Mouse (Mus musculus) frontal cortex, postnatal 10 days (tissue): Measurements from ENCODE around the gene Rab11fip3.
A peak's percentile ranks its signal among the peaks of the same experiment; 100 is the strongest.

Experiments
- DNase-seq, 2 experiments: peaks; one replicate each; pipeline ENCODE4 v3.0.0; 2022; ENCODE audit warnings: low spot score in 2 of 2, mixed read lengths in 1 of 2

The Rab11fip3 gene

DNA sequence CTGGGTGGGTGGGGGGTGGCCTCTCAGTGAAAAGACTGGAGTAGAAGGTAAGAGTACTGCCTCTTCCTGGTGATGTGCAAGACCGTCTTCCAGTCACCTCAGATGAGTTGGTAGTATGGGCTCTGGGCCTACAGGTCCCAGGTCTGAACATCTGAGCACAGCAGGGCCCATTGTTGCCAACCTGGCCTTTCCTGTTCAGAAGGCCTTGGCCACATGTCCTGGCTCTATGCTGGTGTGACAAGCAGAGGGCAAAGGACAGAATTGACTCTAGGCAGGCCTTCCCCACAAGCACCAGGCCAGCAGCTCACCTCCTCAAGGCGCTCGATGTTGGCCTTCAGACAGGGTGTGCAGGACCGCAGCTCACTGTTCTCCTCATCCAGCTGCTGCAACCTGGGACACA is 77.1 kb downstream of the Rab11fip3 start:
- no peak for DNase-seq

DNA sequence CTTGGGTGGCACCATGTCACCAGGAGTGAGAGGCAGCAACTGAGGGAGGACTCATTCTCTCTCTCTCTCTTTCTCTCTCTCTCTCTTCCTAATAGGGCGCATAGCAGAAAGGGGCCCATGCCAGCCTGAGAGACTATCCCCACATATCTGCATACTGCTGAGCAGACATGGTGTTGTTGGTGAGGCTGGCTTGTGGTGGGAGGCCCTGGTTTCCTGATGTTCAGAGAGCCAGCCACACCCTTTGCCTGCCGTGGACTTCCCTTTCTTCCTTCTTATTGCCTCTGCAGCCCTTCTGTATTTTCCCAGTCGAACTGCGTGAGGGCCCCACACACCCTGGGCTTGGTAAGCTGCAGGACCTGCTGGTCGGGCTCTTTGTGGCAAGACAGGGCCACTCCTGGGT is 79.0 kb downstream of the Rab11fip3 start:
- no peak for DNase-seq

DNA sequence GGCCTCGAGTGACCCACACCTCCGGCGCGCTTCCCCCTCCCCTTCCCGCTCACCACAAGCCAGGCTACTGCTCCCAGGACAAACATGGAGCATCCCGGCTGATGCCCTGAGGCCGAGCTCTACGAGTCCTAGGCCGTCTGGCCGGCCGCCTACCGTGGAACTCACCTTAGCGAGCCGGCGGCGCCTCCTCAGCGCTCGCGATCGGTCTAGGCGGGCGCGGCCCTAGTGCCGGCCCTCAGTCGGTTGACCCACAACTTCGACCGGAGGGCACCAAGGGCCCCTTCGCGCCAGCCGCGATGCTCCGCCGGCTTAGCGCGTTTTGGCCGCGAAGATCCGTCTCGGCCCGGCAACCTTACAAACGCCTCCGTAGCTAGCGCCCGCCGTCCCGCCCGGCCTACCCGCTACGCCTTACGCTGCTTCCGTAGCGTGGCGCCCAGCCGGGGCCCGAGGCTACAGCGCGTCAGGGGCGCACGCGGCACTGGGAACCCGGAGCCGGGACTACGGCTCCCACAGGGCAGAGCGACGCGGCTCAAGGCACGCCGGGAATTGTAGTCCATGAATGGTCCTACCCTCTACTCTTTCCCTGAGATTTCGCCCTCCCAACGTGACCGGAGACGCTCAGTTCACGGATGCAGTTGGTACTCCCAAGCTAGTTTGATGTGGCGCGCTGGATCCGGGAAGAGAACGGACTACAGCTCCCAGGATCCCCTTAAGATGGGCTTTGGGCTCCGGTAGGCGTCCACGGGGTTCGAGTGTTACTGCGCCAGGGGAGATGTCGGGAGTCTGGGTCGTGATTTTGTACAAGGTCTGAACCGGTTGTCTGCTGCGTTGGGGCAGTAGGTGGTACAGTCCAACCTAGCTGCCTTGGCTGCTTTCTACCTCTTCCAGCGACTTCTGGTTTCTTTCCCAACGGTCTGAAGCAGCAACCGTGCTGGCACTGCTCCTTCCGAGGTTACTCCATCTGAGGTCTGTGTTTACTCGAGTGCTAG is 83.8 kb downstream of the Rab11fip3 start, which contains the start of gene Capn15:
Gene Capn15 (minus strand): TSS at position 491 of the 989 bp plus-strand sequence.
- DNase-seq: peak; percentile 93

DNA sequence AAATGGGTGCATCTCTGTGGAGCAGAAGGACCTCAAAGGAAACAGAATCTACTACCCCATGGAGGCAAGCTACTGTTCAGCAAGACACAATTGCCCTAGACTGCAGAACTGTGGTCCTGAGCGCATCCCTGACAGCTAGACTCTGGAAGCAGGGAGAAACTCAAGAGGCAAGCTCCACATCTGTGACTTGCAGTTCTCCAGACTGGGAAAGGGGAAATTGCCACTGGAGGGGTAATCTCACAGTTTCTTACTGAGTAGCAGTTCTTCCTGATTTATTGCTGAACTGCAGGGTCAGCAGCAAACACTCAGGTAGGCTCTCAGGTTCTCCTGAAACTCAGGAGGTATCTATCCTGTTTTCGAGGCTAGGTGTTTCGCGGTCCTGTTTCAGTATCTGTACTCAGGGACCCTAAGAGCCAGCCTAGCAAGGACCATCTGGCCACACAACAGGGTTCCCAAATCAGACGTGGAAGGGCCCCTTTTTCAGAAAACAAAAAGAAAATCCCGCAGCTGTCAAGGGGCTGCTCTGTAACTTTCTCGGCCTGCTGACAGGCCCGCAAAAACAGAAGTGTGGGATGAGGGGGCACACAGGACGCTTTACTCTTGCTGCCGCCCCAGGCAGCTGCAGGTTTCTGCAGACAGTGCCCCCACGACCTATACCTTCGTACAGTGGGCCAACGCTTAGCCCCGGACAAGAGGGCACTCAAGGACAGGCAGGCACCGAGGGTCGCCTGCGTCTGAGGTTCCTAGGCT is 84.6 kb downstream of the Rab11fip3 start:
- DNase-seq: no peak

DNA sequence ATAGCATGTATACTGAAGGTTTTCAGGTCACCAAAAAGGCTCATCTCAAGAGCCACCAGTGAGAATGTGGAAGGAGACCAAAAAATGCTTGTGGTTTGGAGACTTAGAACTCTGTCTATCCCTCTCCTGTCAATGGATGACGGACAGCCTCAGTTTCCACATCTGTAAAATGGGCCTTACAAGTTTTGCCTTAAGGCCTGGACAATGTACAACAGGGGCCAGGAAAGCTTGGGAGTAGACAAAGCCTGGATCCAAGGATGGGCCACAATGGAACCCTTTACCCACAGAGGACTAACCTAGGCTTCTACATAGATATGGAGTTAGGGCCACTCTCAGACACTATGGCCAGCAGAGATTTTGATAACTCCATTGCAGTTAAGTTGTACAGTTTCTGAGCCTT is 85.3 kb downstream of the Rab11fip3 start:
- no peak for DNase-seq

DNA sequence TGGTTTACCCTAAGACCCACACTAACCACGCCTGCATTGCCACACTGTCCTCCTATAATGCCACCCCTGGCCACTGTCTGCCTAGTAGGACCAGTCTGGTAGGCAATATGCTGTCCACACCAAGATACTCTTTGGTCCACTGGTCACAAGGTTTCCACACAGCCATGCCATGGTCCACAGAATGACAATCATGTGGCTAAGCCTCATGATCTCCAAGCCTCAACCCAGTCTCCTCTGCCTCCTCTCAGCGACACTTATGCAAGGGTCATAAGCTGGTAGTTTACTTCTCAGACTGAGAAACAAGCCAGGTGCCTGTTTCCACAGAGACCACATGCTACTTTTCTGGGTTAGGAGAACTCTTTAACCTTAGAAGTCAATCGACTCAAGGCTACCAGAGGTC is 86.4 kb downstream of the Rab11fip3 start:
- DNase-seq: no peak

DNA sequence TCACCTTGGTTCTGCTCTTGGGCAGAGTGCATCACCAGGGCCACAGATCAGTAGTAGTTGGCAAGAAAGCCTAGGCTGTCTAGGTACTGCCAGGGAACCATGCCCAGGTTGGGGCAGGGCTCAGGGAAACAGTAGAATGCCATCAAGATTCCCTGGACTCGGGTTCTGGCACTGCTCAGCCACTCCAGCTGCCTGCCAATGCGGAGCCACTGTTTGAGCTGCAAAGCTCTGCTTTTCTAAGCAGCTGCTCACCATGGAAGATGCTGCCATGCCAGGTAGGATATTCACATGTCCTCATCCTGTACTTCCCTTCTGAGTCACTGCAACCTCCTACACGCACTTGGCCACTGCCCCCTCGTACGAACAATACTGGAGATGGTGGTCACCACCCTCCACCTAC is 88.5 kb downstream of the Rab11fip3 start:
- no peak for DNase-seq

DNA sequence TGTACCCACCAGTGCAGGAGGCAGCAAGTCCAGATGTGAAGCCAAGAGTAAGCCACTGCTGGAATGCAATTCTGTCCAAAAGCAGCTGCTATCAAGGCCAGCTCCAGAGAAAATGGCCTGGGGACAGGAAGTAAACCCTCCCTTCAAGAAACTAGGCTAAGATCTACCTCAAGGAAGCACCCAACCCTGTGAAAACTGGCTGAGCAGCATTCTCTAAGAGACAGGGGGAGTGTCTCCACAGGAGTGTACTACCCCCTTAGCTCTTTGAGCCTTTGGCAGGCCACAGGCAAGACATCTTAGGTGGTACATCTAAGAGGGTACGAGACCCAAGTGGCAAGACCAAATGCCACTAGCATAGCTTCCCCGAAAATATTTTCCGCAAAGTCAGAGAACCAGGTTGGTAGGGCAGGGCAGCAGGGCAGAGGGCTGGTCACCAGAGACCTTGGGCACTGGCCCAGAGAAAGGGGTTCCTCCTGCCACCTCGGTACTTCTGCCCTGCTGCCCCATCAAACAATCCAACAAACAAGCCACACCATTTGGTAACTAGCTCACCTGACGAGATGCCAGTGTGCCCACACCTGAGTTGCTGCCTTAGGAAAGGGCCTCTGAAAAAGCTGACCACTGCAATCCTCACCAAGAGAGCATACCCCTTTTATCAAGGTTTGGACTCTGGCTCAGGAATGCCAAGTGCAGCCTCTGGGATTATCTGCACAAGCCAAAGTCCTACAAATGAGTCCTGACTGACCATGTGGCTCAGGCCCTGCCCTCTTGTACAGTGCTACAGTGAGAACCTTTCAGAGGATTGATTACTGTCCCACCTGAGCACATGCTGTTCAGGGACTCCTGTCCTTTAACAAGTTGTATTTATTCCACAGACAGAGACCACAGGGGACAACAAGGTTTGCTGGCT is 89.3 kb downstream of the Rab11fip3 start:
- DNase-seq: no peak

DNA sequence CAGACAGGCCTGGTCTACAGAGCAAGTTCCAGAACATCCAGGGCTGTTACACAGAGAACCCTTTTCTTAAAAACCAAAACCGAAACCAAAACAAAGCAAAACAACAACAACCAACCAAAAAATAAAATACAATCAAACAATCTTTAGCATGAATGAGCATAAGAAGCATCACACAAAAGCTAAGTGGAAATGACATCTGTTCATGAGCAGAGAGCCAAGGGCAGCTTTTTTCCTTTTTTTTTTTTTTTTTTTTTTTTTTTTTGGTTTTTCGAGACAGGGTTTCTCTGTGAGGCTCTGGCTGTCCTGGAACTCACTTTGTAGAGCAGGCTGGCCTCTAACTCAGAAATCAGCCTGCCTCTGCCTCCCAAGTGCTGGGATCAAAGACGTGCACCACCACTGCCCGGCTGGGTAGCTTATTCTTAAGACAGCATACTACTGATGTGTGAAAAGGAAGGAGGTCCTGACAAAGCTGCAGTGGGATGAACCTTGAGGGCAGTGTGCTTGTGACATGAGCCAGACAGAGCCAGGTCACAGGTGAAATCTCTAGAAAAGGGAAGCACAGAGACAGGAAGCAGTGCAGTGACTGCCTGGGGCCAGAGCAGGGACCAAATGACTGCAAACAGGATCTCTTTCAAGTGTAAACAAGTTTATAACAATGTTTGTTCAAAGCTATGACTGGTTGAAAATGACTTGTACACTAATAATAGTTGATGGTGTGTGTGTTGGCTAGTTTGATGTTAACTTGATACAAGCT is 98.2 kb downstream of the Rab11fip3 start:
- DNase-seq: no peak

DNA sequence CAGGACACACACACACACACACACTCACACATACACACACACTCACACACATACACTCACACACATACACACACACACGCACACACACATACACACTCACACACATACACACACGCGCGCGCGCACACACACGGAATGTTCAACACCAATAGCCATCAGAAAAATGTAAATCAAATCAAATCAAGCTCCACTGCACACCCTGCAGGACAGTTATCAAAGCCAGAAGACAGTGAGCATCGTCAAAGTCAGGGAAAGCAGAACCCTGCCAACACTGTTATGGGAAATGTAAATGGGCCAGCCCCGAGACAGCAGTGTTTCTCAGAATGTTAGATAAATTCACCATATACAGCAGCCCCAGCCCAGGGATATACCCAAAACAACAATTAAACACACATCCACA is 98.9 kb downstream of the Rab11fip3 start:
- no peak for DNase-seq

DNA sequence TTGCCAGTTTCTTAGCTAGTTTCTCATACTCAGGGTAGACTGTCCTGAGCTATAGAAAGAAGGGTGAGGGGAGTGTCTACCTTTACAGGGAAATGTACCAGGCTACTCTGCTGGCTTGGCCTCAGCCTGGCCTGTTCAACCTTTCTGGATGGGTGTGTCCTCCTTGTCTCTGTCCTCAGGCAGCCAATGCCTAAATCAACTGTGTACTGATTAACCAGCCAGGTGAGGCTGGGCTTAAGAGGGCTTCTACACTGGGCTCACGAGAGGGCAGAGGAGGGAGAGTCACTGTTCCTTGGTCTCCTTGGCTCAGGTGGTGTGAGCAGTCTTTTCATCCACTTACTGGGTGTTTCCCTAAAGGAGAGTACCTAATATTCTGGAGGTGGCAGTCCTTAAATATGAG is 101.2 kb downstream of the Rab11fip3 start:
- DNase-seq: no peak

DNA sequence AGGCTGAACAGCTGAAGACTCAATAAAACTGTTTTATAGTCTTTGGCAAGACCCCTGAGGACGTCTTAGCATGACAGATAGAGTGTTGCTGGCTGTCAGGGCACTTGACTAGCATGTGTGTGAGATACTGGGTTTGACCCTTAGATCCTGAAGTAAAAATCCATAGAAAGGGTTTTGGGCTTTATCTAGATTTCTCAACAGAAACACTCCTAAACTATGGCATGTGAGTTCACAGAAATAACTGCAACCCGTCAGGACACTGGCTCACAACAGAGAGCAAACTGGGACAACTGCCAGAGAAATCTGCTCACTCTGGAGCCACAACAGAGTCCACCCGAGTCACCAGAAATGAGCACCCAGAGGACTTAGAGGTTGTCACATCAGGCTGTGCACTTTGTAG is 101.7 kb downstream of the Rab11fip3 start:
- no peak for DNase-seq

DNA sequence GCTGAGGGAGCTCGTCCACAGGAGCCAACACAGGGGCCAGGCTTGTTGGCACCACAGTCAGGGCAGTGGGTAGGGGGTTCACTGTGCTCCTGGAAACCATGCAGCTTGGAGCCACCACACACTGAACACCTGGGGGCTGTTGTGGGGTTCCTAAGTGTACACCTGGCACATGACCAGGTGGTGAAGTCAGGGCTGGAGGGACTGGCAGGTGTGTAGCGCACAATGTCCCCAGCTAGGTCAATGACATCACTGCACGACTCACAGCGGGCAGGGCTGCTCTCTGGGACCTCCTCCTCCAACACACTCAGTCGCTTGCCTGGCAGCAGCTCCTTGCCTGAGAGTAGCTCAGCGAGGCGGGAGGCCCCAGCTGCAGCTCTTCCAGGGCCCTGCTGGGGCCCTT is 105.1 kb downstream of the Rab11fip3 start:
- no peak for DNase-seq

DNA sequence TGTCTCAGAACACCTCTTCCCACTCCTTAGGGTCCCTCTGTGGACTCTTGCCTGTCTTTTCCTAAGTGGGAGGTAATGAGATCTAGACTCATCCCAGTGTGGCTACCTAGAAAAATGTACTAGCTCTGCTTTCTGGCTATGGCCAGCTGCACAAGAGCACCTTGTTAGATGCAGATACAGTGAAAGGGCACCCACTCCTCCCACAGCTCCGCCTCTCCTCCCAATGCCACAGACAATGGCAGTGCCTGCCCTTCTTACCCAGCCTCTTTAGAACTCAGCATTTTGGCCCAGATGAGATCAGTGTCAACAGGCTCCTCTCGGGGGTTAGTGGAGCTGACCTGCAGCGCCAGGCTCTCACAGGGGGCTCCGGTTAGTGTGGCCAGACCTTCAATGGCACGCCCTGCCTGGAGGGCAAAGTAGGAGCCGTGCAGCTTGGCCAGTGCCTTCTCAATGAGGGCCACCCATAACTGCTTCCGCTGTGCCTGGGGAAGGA is 106.9 kb downstream of the Rab11fip3 start:
- no peak for DNase-seq

DNA sequence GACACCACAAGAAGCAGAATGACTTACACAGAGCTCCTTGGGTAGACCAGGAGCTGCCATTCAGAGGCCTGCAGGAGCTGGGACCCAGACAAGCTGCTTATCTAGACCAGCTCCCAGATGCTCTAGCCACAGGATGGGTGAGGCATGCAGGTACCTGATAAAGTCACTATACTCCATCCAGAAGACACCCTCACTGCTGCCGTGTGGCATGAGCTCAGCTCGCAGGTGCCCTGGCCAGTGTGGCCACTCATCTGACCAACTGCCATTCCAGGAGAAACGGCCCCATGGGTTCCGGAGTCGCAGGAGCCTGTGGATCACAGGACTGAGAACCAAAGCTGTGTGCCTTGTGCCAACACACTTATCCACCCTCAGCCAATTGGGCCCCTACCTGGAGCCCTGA is 107.8 kb downstream of the Rab11fip3 start:
- DNase-seq: no peak

DNA sequence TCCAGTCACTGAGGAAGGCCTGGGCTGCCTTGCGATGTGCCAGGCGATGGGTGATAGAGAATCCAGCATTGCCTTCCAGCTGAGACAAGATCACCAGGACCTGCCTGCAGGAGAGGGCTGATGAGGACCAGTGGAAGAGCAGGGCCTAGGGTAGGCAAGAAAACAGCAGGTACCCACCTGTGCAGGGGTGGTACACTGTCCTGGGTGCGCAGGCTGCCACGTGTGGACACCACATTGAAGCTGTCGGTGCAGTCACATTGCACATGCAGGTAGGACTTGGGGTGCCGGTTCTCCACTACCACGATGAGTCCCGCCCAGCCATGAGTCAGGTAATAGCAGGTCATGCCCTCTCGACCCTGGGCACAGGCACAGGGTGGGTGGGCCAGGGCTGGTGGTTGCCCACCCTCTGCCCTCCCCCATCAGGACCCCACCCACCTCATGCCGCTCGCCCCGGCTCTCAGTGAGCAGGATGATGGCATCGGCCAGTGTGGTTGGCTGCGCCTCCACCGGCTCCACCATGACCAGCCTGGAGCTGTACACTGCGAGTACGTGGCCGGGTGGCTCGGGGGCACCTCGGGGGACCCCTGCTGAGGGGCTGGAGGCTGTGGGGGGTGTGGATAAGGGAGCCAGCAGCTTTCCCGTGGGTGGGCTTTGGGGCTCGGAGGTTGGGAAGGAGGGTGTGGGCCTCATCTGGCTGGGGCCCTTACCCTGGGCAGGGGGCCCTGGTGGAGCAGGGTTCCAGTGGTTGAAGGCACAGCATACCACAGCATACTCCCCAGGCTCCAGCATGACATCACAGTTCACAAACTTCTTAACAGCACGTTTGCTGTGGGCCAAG is 109.5 kb downstream of the Rab11fip3 start:
- DNase-seq: no peak

DNA sequence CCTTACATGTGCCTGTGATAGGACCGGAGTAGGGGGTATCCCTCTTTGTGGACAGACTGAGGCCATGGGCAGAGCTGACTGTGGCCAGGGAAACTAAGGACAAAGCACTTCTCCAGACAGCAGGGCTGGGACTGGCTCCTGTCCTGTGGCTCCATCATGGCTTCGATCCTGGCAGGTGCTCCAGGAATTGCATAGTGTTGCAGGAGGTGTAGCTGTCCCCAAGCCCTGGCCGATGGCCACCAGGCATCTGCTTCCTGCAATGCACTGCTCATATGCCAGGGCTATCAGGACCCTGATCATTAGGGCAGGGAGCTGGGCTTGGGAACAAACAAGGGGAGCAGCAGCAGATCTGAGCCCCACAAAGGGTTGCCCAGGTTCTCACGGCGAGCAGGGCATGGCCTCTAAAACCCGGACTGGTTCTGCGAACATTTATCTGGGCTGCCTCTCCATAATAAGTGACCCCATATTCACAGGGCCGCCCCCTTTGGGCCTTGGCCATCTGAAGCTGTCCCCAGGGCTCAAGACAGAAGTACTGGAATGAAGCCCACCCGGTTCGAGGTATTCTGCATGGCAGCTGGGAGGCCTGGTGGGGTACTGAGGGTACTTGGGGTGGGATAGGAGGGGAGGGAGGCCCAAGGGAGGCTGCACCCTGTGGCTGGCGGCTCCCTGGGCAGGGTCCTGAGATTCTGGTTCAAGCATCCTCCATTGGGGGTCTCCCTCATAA is 110.4 kb downstream of the Rab11fip3 start:
- DNase-seq: no peak

DNA sequence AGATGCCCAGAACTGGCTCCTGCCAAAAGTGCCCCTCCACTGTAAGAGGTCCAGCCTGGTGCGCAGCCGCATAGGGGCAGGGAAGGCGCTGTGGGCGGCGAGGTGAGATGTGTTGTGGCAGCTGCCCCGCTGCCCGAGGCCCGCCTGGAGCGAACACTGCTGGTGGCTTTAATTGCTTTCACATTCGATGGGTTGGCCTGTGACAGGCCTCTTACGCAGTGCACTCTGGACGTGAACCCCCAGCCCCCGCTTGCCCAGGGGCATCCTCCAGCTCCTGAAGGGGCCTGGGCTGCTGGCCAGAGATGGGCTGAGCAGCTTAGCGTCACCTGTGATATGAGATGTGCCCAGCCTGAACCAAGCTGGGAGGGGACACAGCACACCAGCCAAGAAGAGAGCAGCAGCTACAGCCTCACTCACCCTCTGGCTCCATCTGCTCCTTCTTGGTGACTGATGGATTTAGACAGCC is 111.7 kb downstream of the Rab11fip3 start:
- no peak for DNase-seq

DNA sequence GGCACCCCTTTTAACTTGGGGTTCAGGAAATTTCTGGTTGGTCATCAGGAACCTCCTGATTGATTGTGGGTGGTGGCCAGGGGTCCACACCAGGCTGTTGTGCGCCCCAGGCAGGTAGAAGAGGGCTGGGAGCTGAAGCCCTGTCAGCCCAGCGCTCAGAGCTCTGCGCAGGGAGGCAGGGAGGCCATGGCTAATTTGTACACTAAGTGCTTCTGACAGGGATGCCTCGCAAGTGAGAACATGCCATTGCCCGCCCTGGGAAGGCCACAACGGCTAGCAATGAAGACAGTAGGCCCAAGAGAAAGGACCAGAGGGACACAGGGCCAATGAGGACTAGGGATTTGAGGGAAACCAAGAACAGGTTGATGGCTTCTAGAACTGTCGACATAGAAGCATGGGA is 112.7 kb downstream of the Rab11fip3 start:
- DNase-seq: no peak
